ENCODE assay signal across 8 mouse cellular contexts in the genomic region with DNA sequence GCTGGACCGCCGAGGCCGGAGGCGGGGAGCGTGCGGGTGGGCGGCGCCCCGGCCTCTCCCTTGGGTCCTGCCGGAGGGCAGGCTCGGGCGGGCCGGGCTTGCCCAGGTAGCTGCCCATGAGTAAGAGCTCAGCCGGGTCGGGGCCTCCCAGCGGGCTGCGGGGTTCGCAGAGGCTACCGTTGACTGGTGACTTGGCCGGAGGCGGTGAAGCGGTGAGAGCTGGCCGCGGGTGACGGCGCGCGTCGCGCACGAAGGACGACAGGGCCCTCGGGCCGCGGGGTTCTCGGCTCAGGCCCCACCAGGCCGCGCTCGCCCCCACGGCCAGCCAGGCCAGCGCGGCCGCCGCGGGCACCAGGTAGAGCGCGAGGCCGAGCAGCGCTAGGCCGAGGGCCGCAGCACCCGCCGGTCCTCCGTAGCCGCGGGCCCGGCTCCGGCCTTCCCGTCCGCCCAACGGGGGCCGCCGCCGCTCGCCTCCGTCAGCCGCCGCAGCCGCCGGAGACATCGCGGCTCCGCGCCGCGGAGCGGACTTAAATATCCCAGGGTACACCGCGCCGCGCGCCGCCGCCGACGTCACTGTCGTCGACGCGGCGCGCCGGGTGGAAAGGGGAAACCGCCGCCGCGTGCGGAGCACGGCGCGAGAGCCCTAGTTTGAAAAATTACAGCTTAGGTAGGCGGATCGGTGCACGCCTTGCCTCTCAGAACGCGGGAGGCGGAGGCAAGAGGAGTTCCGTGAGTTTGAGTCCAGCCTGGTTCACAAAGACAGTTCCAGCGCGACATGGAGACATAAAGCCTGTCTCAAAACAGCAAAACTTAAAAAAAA. TPM values are rescaled to one million over a fixed set of nuclear protein-coding genes. Genes with fewer than 3 reads are reported as not detected.
A peak's percentile ranks its signal among the peaks of the same experiment; 100 is the strongest.
DNase-seq lines count a peak whose midpoint lies in the region; ATAC-seq and TF ChIP-seq lines count a peak whose summit lies in the region.

A gene (minus strand): TSS at position 543 of the 820 bp plus-strand sequence.

- DNase-seq in c-Kit-positive CD71-positive TER-119-negative erythroid progenitor cells, embryonic 14.5 days (ENCODE audit: low read depth), result peak; percentile 68
- DNase-seq in heart, postnatal 10 days, result peak; percentile 86 to 88
- peak; percentile 47 for DNase-seq in large intestine, adult 2 months (ENCODE audit: low read depth, low spot score)
- peak; percentile 75 for DNase-seq in lung, adult 2 months
- peak; percentile 72 to 74 for DNase-seq in thymus, adult 18-20 months

- under 1% methylated on average over 75 of the region's 110 CpGs for WGBS in forebrain, embryonic 12.5 days
- WGBS in large intestine, adult 2 months, result under 1% methylated on average over 107 of the region's 110 CpGs
- WGBS in lung, adult 2 months, result under 1% methylated on average over 103 of the region's 110 CpGs

- H3K27me3 ChIP-seq in E14TG2a.4 (ENCODE audit: insufficient read depth, low read length), result peaks cover 12% of the 10 kb centered on the region
- peaks cover 7% of the 10 kb centered on the region for H3K27me3 ChIP-seq in forebrain, embryonic 12.5 days

- peak within 1 kb of the TSS; percentile 86 for H3K27ac ChIP-seq in forebrain, embryonic 12.5 days

- H3K9me3 ChIP-seq in E14TG2a.4 (ENCODE audit: low read length), result no peaks in the 10 kb centered on the region
- H3K9me3 ChIP-seq in forebrain, embryonic 12.5 days, result no peaks in the 10 kb centered on the region

- peak within 1 kb of the TSS; percentile 83 for H3K4me2 ChIP-seq in forebrain, embryonic 12.5 days

- ATAC-seq in forebrain, embryonic 12.5 days (ENCODE audit: low FRiP score), result peak; percentile 92
- peak; percentile 80 for ATAC-seq in neutrophil, adult 5-6 weeks (ENCODE audit: extremely low read depth, insufficient number of reproducible peaks, low FRiP score, poor library complexity, severe bottlenecking)

- peak within 1 kb of the TSS; percentile 98 for H3K9ac ChIP-seq in forebrain, embryonic 12.5 days

- intact Hi-C loops in heart, postnatal 10 days (cut with DNase I), result no loop called here

- peaks cover 35% of the 10 kb centered on the region for H3K36me3 ChIP-seq in E14TG2a.4 (ENCODE audit: insufficient read depth, low read length)
- peaks cover 32% of the 10 kb centered on the region for H3K36me3 ChIP-seq in forebrain, embryonic 12.5 days (replicated peaks)

- TF ChIP-seq CTCF in E14TG2a.4 (conservative IDR thresholded peaks at IDR 0.05; ENCODE audit: low read length), result no peak
- TF ChIP-seq CTCF in lung, adult 2 months (IDR thresholded peaks at IDR 0.05; ENCODE audit: insufficient read depth, low read length), result no peak

- peaks cover 20% of the 10 kb centered on the region for H3K4me1 ChIP-seq in E14TG2a.4 (replicated peaks; ENCODE audit: low read depth, low read length)
- peaks cover 15% of the 10 kb centered on the region for H3K4me1 ChIP-seq in forebrain, embryonic 12.5 days
- H3K4me1 ChIP-seq in lung, adult 2 months (ENCODE audit: control insufficient read depth, insufficient read depth, low read length), result no peaks in the 10 kb centered on the region; the same call in 1 of the 2 replicates

- H3K4me3 ChIP-seq in E14TG2a.4 (replicated peaks; ENCODE audit: low read length), result peak within 1 kb of the TSS; percentile 89
- H3K4me3 ChIP-seq in forebrain, embryonic 12.5 days (replicated peaks), result peak within 1 kb of the TSS; percentile 99
- H3K4me3 ChIP-seq in lung, adult 2 months (replicated peaks; ENCODE audit: extremely low read depth, low read depth, low read length), result peak within 1 kb of the TSS; percentile 86

- 0 out of 2 replicates have a peak, but pooled peaks have one; percentile 21 for TF ChIP-seq POLR2A in lung, adult 2 months (IDR thresholded peaks at IDR 0.05; ENCODE audit: borderline replicate concordance, extremely low read depth, low read depth, low read length)

RNA-seq across cellular contexts. Expression of the gene that starts here (rescaled TPM):
- 23.4 and 27.0 TPM in 2 replicates for polyA plus RNA-seq in forebrain, embryonic 12.5 days (2016; fragmentation: Nextera tagmentation; extraction: Ambion mirVana)
- total RNA-seq in heart, postnatal 10 days (2021), result 10 to 100 TPM; 22.3 to 22.6 TPM
- 13.7 and 14.7 TPM in 2 replicates for polyA plus RNA-seq in large intestine, adult 2 months (2012; rRNA removed)
- polyA plus RNA-seq in lung, adult 2 months (2012; rRNA removed), result 18.1 and 19.0 TPM in 2 replicates
- total RNA-seq in neutrophil, adult 5-6 weeks (2017), result 6.5 and 7.0 TPM in 2 replicates

Comparison
In these comparisons a context has a peak if more than half of its experiments do, and no peak if none do; other contexts are left out.
1. Peak in every context shown above with its lines: DNase-seq, ATAC-seq, H3K4me3 ChIP-seq and H3K27ac ChIP-seq.